Mouse (Mus musculus): Measurements from ENCODE around the gene Arhgef1.

Gene Arhgef1

DNA sequence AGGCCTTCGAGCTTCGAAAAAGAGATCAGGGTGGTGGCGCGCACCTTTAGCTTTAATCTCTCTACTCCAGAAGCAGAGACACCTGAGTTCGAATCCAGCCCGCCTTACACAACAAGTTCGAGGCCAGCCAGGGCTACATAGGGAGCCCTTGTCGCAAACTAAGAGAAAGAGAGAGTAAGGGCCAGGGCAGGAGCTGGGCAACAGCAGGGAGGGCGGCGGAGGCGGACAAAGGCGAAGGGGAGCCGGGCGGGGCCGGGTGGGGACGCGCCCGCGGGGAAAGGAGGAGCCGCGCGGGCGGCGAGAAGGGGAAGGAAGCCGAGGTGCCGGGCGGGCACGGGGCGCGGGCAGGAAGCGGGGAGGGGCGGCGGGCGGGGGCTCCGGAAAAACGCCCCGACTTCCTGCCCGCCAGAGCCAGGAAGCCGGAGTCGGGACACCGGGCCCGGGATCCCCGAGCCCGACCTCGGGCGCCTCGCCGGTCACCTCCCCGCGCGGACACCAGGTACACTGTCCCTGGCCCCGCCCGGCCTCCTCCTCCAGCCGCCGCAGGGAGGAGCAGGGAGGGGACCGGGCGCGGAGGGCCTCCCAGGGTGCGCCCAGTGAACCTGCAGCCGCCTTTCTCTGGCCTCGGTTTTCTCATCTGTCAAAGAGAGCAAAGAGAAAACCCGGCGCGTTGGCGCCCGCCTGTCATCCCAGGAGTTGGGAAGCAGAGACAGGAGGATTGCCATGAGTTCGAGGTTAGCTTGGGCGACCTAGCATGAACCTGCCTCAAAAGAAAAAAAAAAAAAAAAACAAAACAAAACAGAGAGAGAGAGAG lies at the start of gene Arhgef1:
Gene Arhgef1 (plus strand): TSS at position 283 of the 814 bp plus-strand sequence.
- DNase-seq (ENCODE audit: low read depth, low spot score), result peak; percentile 57

- DNase-seq (ENCODE audit: low read depth, low spot score), result no peak
These were observed 49.5 kb upstream of the Arhgef1 start for GRCm38 (mm10) chr7:24853233-24853563.

GRCm38 (mm10) chr7:24853695-24854094 lies 49.0 kb upstream of the Arhgef1 start:
- DNase-seq (ENCODE audit: low read depth, low spot score), result peak; percentile 70

DNA sequence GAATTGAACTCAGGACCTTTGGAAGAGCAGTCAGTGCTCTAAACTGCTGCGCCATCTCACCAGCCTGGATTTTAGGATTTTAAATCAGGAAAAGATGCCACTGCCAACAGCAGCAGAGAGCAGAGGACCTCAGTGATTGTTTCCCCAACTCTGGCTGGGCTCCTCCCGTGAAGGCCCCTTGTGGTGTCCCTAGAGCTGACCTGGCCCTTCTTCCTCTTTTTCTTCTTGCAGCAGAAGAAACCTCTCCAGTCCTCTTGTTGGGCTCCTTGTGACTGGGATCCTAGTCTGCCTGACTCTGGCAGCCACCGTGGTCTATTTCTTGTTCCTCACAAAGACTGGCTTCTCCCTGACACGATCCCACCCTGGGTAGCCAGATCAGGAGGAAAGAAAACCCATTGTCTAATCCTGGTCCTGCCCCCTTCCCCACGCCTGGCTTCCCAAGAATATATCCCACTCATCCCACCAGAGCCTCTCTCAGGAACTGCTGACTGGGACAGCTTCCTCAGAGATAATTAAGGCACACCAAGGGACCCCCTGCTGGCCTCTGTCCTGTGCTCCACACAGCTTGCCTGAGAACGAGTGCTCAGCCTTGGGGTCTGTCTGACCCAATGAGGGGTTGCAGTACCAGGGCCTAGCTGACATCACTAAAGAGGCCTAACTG lies 46.1 kb upstream of the Arhgef1 start:
- peak; percentile 32 for DNase-seq (ENCODE audit: low read depth, low spot score)

GRCm38 (mm10) chr7:24859234-24859633 lies 43.5 kb upstream of the Arhgef1 start:
- no peak for DNase-seq (ENCODE audit: low read depth, low spot score)

DNA sequence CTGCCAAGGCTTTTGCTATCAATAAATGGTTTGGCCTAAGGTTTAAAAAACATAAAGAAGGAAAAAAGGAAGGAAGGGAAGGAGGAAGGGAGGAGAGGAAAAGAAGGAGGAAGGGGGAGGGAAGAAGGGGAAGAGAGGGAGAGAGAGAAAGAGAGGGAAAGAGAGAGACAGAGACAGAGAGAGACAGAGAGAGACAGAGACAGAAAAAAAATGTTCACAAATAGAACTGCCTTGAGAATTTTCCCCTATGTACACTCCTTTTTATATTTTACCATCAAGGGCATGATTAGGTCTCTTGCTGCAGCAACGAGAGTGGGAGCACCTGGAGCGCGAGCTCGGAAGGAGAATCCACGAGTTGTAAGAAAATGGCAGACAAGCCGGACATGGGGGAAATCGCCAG lies 40.8 kb upstream of the Arhgef1 start, which contains the start of gene Gm9844:
Gene Gm9844 (plus strand): TSS at position 301 of the 400 bp plus-strand sequence.
- DNase-seq (ENCODE audit: low read depth, low spot score), result no peak

DNA sequence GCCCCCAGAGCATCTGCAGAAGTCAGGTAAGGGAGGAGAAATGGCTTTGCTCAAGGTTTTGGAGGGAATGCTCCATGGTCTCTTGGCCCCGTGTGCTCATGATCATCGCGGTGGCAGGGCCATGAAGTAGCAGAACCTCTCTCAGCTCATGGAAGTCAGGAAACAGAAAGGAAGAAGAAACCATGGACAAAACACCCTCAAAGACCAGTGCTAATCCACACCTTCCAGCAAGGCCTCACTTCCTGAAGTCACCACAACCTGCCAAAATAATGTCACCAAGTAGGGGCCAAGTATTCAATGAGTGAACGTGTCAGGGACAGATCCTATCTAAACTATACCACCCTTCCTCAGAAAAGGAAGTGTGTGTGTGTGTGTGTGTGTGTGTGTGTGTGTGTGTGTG lies 39.9 kb upstream of the Arhgef1 start:
- DNase-seq (ENCODE audit: low read depth, low spot score), result peak; percentile 30

DNA sequence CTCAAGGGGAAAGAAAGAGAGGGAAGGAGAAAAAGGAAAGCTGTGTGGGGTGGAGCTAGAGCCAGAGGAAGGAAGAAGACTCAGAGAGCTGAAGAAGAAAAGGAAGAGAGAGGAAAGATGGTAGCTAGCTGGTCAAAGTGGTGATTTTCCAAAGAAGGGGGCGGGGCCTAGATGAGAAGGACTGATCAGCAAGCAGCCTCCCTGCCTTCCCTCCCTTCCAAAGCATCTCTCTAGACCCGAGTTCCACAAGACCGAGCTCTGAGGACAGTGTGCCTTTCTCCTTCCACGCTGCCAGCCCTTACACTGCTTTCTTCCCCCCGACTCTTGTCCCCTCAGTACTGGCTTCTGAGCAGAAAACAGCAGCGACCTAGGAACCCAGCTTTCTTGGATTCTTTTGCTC lies 38.6 kb upstream of the Arhgef1 start:
- peak; percentile 69 for DNase-seq (ENCODE audit: low read depth, low spot score)

- no peak for DNase-seq (ENCODE audit: low read depth, low spot score)
These were observed 33.6 kb upstream of the Arhgef1 start for GRCm38 (mm10) chr7:24869080-24869479.

- DNase-seq (ENCODE audit: low read depth, low spot score), result peak; percentile 94
These were observed 33.1 kb upstream of the Arhgef1 start, which contains the start of the genes Lypd4 and Dmrtc2 for GRCm38 (mm10) chr7:24869532-24870165. Lypd4 (minus strand) TSS chr7:24869941. Dmrtc2 (plus strand) TSS chr7:24870057.

- DNase-seq (ENCODE audit: low read depth, low spot score), result no peak
These were observed 25.1 kb upstream of the Arhgef1 start for GRCm38 (mm10) chr7:24877588-24877987.

DNA sequence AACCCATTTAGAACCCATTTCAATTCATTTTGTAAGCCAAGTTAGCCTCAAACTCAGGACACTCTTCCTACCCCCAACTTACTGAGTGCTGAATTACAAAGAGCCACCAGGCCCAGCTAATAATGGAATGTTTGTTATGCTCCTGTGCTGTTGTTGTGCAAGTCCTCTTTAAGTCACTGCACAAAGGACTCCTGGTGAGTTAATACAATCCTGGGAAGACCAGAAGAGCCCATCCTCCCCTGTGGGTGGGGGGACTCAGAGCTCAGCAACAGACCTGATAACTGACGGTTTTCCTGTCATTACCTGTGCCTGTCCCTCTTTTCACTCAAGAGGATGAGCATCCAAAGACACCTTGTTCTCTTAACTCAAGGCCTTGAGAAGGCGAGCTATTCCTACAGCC lies 23.1 kb upstream of the Arhgef1 start:
- DNase-seq (ENCODE audit: low read depth, low spot score), result peak; percentile 96

DNA sequence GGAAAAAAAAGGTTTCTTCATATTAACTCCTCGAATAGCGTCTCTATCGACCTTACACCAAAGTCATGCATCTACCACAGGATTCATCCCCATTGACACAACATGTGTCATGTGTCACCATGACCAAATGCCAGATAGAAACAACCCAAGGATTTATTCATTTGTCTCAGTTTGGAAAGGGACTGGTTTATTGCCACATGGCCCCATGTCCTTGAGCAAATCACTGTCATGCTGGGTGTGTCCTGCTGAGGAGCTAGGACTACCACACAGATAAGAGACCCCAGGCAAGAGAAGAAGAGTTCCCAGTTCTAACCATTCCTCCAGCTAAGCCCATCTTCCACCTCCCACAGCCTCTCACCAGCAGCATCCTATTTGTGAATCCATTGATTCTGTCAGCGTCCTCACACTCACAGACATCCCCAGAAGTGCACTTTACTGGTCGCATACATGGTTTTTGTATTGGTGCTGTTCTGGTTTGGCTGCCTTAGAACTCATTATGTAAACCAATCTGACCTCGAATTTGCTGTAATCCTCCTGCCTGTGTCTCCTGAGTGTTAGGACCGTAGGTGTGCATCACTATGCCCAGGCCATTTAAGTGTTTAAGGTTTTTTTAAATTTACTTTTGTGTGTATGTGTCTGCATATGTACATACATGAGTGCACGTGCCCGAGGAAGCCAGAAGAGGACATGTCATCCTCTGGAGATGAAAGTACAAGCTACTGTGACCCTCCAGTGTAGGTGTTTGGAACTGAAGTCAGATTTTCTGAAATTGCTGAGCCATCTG lies 20.1 kb upstream of the Arhgef1 start:
- no peak for DNase-seq (ENCODE audit: low read depth, low spot score)

GRCm38 (mm10) chr7:24883896-24884692 lies 18.6 kb upstream of the Arhgef1 start, which contains the start of gene Rps19:
Rps19 (plus strand) TSS chr7:24884371.
- peak; percentile 99 for DNase-seq (ENCODE audit: low read depth, low spot score)

DNA sequence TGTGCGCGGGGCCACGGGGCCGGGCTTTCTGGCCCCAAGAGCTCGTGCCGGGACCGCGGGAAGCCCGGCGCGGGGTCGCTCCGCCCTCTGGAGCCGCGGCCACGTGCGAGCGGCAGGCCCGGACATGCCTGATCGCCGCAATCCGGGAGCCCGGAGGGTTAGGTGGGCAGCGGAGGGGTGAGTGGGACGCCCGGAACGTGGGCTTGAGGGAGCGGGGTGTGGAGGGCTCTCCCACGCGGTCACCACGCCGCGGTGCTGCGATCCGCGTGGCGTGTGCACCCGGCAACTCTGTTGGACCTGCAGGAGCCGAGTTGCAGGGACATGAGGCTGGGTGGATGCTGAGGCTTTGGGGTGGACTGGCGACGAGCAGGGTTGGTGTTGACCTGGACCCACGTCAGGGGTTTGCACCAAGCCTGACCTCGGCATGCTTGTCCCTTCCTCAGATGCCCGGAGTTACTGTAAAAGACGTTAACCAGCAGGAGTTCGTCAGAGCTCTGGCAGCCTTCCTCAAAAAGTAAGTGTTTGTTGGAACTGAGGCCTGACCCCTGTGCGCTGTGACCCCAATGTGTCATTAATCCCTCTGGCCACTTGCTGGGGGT lies 17.9 kb upstream of the Arhgef1 start:
- DNase-seq (ENCODE audit: low read depth, low spot score), result no peak

- DNase-seq (ENCODE audit: low read depth, low spot score), result peak; percentile 17
These were observed 17.0 kb upstream of the Arhgef1 start for GRCm38 (mm10) chr7:24885468-24886307.

DNA sequence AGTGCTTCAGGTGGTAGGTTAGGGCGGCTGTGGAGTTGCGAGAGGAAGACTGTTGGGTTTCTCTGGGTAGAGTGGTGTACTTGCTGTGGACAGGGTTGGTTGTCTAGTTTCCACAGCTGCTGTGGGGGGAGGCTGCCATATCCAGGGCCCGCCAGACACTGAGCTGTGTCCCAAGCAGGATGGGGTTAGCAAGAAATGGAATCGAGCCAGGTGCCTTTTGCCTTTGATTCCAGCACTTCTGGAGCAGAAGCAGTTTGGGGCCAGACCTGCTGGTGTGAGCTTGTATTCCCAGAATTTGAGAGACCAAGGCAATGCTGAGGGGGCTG lies 16.4 kb upstream of the Arhgef1 start:
- DNase-seq (ENCODE audit: low read depth, low spot score), result peak; percentile 32

- DNase-seq (ENCODE audit: low read depth, low spot score), result no peak
These were observed 15.6 kb upstream of the Arhgef1 start for GRCm38 (mm10) chr7:24887096-24887495.

- peak; percentile 19 for DNase-seq (ENCODE audit: low read depth, low spot score)
These were observed 13.1 kb upstream of the Arhgef1 start for GRCm38 (mm10) chr7:24889431-24890220.

All from ZHBTc4 (cell line).